Mouse (Mus musculus) hindbrain, embryonic 16.5 days (tissue): ENCODE results near the gene Tas1r3. TPM values are rescaled to one million over a fixed set of nuclear protein-coding genes. Genes with fewer than 3 reads are reported as not detected.
A peak's percentile ranks its signal among the peaks of the same experiment; 100 is the strongest.

ENCODE experiments used
- ATAC-seq: fragments of 200-750 bp; cut with Nextera tagmentation; 2 replicates; pipeline ENCODE4 v1.8.0; 2017; ENCODE audit warnings: moderate TSS enrichment, moderate library complexity
- H3K27ac ChIP-seq: fragments of 300-500 bp; sonication (generic); 2 replicates; pipeline ENCODE4 v1.5.1; 2014; ENCODE audit warnings: low read depth, mild to moderate bottlenecking, control low read depth, low read length, moderate library complexity
- H3K27me3 ChIP-seq: fragments of 300-500 bp; sonication (generic); replicated peaks from 2 replicates; pipeline ENCODE4 v1.6.1; 2014; ENCODE audit warnings: low read length; ENCODE audit not compliant: control insufficient read depth, insufficient read depth
- H3K36me3 ChIP-seq: fragments of 300-500 bp; sonication (generic); 2 replicates; pipeline ENCODE4 v1.6.1; 2014; ENCODE audit warnings: mild to moderate bottlenecking, low read length, moderate library complexity, mixed read lengths; ENCODE audit not compliant: control insufficient read depth, insufficient read depth
- H3K4me1 ChIP-seq: fragments of 300-500 bp; sonication (generic); 2 replicates; pipeline ENCODE4 v1.6.1; 2014; ENCODE audit warnings: low read depth, low read length; ENCODE audit not compliant: control insufficient read depth, insufficient read depth
- H3K4me2 ChIP-seq: fragments of 300-500 bp; sonication (generic); 2 replicates; pipeline ENCODE4 v1.6.1; 2014; ENCODE audit warnings: mild to moderate bottlenecking, low read length, control low read depth, moderate library complexity
- H3K4me3 ChIP-seq: fragments of 300-500 bp; sonication (generic); 2 replicates; pipeline ENCODE4 v1.5.1; 2014; ENCODE audit warnings: mild to moderate bottlenecking, low read length, control low read depth, moderate library complexity
- H3K9ac ChIP-seq: fragments of 300-500 bp; sonication (generic); 2 replicates; pipeline ENCODE4 v1.6.1; 2014; ENCODE audit warnings: low read depth, mild to moderate bottlenecking, control low read depth, low read length, moderate library complexity
- H3K9me3 ChIP-seq: fragments of 300-500 bp; sonication (generic); 2 replicates; pipeline ENCODE4 v1.6.1; 2014; ENCODE audit warnings: mild to moderate bottlenecking, low read length, moderate library complexity; ENCODE audit not compliant: control insufficient read depth
- WGBS: fragments of 180-500 bp; shearing (Covaris S2); extraction: QIAGEN DNeasy Blood & Tissue Kit; methylation state at CpG from one replicate; pipeline ENCODE4 v1.1.7; 2014; 5-methylcytosine and 5-hydroxymethylcytosine counted together
- polyA plus RNA-seq: library from polyadenylated mRNA; unstranded; fragments of >200 nt; fragmentation: Nextera tagmentation; extraction: Ambion mirVana; gene quantifications from 2 replicates; pipeline ENCODE4 v1.2.1, GENCODE M21; 2015

Tas1r3 gene
- polyA plus RNA-seq, 1 experiment from 2014 or later, result 0.29 TPM

DNA sequence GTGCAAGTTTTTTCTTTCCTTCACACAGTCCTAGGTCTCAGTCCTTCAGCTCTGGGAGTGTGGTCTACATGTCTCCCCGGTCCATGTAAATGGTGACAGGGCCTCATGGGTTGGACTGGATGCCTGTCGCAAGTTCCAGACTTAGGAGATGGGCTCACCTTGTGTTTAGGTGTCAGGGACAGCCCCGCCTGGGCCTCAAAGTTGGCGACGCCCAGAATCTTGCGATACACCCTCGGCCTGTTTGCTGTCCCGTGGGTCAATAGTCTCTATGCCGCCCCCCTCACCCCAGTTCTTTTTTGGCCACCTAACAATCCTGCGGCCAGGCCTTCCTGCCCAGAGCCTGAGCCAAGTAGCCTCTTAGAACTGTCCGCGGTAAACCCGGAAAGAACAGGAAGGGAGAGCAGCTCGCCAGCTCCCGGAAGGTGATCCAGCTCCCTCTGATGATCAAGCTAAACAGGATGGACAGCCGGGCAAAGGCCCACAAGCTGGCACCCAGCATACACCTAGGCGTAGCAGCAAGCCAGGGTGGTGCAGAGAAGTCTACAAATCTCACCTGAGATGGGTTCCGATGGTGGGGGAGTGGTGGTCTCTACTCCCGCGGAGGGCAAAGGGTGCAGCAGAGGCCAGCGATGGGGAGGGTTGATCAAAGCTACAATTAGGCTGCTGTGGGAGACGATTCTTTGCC lies 5.6 kb upstream of the Tas1r3 start:
- ATAC-seq, result peak; percentile 68
- Histone ChIP-seq H3K4me2 (peak overlapping the region; percentile 96), H3K27me3 (no peaks in the 10 kb centered on the region), H3K4me3 (peak overlapping the region; percentile 72), H3K27ac (no peak overlapping the region; the same call in 1 of the 2 replicates), H3K9ac (peak overlapping the region; percentile 86), H3K4me1 (peaks cover 14% of the 10 kb centered on the region), H3K9me3 (no peaks in the 10 kb centered on the region), H3K36me3 (peaks cover 25% of the 10 kb centered on the region)
- 11% methylated on average over 22 of the region's 22 CpGs for WGBS

- no peak for ATAC-seq
Observed at GRCm38 (mm10) chr4:155861787-155862186, 1.4 kb downstream of the Tas1r3 start.

DNA sequence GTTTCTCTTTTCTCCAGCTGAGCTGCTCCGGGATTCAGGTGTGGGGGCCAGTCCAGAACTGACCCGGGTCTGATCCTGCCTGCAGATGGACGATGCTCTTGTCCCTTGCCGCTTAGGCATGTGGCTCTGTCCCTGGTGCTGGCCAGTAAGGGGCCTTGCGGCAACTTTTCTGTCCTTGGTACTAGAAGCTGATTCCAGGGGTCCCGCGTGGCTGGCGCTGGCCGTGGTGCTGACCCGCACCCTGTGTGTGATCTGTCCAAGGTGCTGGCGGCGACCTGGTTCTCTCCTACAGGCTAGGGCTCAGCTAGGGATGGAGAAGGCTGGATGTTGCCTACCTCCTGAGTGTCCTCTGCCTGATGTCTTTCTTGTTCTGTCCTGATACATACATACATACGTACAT lies 3.8 kb downstream of the Tas1r3 start:
- peaks cover 39% of the 10 kb centered on the region for H3K36me3 ChIP-seq
- H3K9ac ChIP-seq, result no peak overlapping the region
- H3K27ac ChIP-seq, result no peak overlapping the region
- no peak overlapping the region for H3K4me2 ChIP-seq
- WGBS, result 40% methylated on average over 13 of the region's 13 CpGs
- no peak overlapping the region for H3K4me3 ChIP-seq
- no peaks in the 10 kb centered on the region for H3K4me1 ChIP-seq
- H3K27me3 ChIP-seq, result no peaks in the 10 kb centered on the region
- no peaks in the 10 kb centered on the region for H3K9me3 ChIP-seq
- no peak for ATAC-seq

More at GRCm38 (mm10) chr4:155861787-155862186, 1.4 kb downstream of the Tas1r3 start:
- H3K9ac ChIP-seq, result no peak overlapping the region
- no peak overlapping the region for H3K4me2 ChIP-seq
- peaks cover 42% of the 10 kb centered on the region for H3K36me3 ChIP-seq
- H3K27ac ChIP-seq, result no peak overlapping the region
- whole genome bisulfite sequencing, result 94% methylated on average over 7 of the region's 7 CpGs
- no peaks in the 10 kb centered on the region for H3K9me3 ChIP-seq
- no peaks in the 10 kb centered on the region for H3K4me1 ChIP-seq
- H3K27me3 ChIP-seq, result no peaks in the 10 kb centered on the region
- H3K4me3 ChIP-seq, result no peak overlapping the region

DNA sequence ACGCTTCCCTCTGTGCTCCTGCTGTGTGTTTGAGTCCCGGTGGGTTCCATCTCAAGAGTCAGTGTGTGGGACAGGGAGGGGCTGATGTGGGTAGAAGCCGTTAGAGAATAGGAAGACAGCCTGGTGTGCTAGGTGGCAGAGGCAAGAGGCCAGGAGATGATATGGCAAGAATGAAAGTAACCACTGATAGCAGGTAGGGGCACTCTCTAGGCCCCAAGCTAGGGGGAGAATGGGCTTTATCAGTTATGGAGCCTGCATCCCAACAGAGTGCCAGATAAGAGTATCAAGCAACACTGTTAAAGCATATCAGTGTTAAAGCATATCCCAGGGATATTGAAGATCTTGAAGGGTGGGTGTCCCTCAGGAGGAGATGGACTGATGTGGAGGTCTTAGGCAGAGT lies 6.3 kb downstream of the Tas1r3 start:
- H3K9ac ChIP-seq, result no peak overlapping the region
- H3K4me3 ChIP-seq, result no peak overlapping the region
- H3K4me2 ChIP-seq, result no peak overlapping the region
- no peaks in the 10 kb centered on the region for H3K27me3 ChIP-seq
- H3K4me1 ChIP-seq, result peaks cover 1% of the 10 kb centered on the region; the same call in 1 of the 2 replicates
- no peaks in the 10 kb centered on the region for H3K9me3 ChIP-seq
- peaks cover 42% of the 10 kb centered on the region for H3K36me3 ChIP-seq
- no peak for ATAC-seq
- H3K27ac ChIP-seq, result no peak overlapping the region
- WGBS, result 84% methylated on average over 3 of the region's 3 CpGs

DNA sequence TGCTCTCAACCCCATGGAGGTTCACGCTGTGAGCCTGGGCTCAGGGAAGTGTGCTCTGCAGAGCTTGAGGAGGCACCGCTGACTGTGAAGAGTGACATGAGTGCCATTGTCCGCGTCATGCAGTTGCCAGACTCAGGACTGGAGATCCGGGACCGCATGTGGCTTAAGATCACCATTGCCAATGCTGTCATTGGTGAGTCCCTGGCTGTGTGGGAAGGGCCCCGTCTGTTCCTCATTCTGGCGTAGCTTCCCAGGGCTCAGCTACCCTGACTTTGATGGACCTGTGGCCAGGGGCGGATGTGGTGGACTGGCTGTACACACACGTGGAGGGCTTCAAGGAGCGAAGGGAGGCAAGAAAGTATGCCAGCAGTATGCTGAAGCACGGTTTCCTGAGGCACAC lies 7.1 kb downstream of the Tas1r3 start:
- no peak for ATAC-seq
- Histone ChIP-seq H3K27me3 (no peaks in the 10 kb centered on the region), H3K36me3 (peaks cover 39% of the 10 kb centered on the region), H3K9me3 (no peaks in the 10 kb centered on the region), H3K4me2 (no peak overlapping the region), H3K27ac (no peak overlapping the region), H3K4me1 (peaks cover 2% of the 10 kb centered on the region; the same call in 1 of the 2 replicates), H3K4me3 (no peak overlapping the region), H3K9ac (no peak overlapping the region)
- 90% methylated on average over 12 of the region's 12 CpGs for WGBS

DNA sequence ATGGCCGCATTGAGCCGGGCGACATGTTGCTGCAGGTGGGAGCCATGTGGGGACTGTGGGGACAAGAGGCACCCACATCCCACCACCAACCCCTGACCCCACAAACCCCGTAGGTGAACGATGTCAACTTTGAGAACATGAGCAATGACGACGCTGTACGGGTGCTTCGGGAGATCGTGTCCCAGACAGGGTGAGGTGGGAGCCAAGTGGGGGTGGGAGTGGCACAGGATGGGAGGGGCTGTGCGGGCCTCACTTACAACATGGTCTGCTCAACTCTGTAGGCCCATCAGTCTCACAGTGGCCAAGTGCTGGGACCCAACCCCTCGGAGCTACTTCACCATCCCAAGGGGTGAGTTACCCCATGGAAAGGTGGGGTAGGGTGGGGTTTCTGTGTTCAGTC lies 8.2 kb downstream of the Tas1r3 start:
- H3K4me3 ChIP-seq, result no peak overlapping the region
- no peaks in the 10 kb centered on the region for H3K27me3 ChIP-seq
- no peaks in the 10 kb centered on the region for H3K9me3 ChIP-seq
- H3K27ac ChIP-seq, result no peak overlapping the region
- H3K4me2 ChIP-seq, result no peak overlapping the region
- WGBS, result 99% methylated on average over 12 of the region's 12 CpGs
- ATAC-seq, result no peak
- peaks cover 12% of the 10 kb centered on the region for H3K4me1 ChIP-seq
- H3K9ac ChIP-seq, result no peak overlapping the region
- H3K36me3 ChIP-seq, result peaks cover 32% of the 10 kb centered on the region

DNA sequence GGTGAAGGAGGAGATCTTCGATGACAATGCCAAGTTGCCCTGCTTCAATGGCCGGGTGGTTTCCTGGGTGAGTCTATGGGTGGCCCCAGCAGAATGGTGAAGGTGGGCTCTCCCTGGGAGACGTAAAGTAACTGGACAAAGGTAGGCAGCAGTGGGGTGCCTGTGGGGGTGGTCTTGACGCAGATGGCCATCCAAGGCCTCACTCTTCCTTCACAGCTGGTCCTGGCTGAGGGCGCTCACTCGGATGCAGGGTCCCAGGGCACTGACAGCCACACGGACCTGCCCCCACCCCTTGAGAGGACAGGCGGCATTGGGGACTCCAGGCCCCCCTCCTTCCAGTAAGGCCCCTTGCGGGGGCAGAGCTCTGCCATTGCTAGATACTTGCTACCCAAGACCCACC lies 9.7 kb downstream of the Tas1r3 start:
- WGBS, result 89% methylated on average over 9 of the region's 9 CpGs
- Histone ChIP-seq H3K4me1 (peaks cover 27% of the 10 kb centered on the region), H3K4me3 (no peak overlapping the region), H3K27me3 (no peaks in the 10 kb centered on the region), H3K9me3 (no peaks in the 10 kb centered on the region), H3K27ac (no peak overlapping the region), H3K9ac (no peak overlapping the region), H3K4me2 (no peak overlapping the region), H3K36me3 (peaks cover 23% of the 10 kb centered on the region)
- no peak for ATAC-seq

DNA sequence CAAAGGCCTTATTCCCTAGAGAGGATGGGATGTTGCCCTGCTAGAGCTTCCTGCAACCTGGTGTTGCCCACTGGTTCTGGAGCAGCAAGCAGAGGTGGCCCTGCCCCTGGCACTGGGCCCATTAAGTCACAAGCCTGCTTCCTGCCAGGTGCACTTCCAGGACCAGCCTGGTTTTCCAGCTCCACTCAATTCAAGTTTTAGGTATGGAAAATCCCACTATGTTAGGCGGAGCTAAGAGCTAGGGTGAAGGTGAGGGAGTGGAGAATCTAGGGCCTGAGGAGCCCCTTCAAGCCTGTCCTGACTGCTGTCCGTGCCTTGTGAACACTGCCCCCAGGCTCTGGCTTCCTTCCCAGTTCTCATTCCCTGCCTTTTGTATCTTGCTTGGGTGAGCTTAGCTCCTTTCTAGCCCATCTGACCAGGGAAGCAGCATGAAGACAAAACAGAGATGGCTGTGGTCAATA lies 11.2 kb downstream of the Tas1r3 start:
- Histone ChIP-seq H3K4me3 (no peak overlapping the region), H3K4me1 (peaks cover 33% of the 10 kb centered on the region), H3K9ac (no peak overlapping the region), H3K9me3 (no peaks in the 10 kb centered on the region), H3K4me2 (no peak overlapping the region), H3K27me3 (no peaks in the 10 kb centered on the region), H3K27ac (no peak overlapping the region), H3K36me3 (peaks cover 19% of the 10 kb centered on the region)
- ATAC-seq, result no peak
- WGBS, result 70% methylated on average over 2 of the region's 2 CpGs

DNA sequence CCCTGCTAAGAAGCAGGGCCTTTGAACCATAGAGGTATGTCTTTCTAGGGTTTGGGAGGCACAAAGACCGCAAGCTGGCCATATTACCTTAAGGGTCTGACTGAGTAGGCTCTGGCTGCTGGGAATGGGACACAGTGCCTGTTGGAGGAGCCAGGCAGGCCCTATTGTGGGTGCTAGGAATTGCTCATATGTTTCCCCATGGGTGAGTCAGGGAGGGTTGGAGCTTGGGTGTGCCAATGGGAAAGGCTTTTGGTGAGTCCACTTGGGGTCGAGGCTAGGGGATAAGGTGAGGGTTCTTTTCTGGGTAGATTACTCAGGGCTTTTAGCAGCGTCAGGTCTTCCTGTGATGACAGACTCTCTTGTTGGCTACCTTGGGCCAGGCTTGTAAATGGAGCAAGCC lies 11.8 kb downstream of the Tas1r3 start:
- ATAC-seq, result no peak
- Histone ChIP-seq H3K27me3 (no peaks in the 10 kb centered on the region), H3K9ac (no peak overlapping the region), H3K4me2 (no peak overlapping the region), H3K36me3 (peaks cover 16% of the 10 kb centered on the region), H3K9me3 (no peaks in the 10 kb centered on the region), H3K4me3 (no peak overlapping the region), H3K27ac (no peak overlapping the region), H3K4me1 (peaks cover 38% of the 10 kb centered on the region)
- 96% methylated on average over 3 of the region's 3 CpGs for WGBS
